Mouse (Mus musculus): ENCODE data around the gene Cela2a. TPM values are rescaled to one million over a fixed set of nuclear protein-coding genes. Genes with fewer than 3 reads are reported as not detected.
"Not testable (repeated sequence)": the region's sequence is repeated elsewhere in the genome, so short reads cannot be mapped to it uniquely, and the experiment has no call there.

The Cela2a gene
- total RNA-seq, 2 experiments from 2014 or later, result not detected

- no peak for DNase-seq (ENCODE audit: low spot score in 2 of 2)
Observed at GRCm38 (mm10) chr4:141805886-141806285, 20.1 kb downstream of the Cela2a start.

GRCm38 (mm10) chr4:141804105-141804504 is 21.9 kb downstream of the Cela2a start:
- no peak for DNase-seq (ENCODE audit: low spot score in 2 of 2)

GRCm38 (mm10) chr4:141797545-141797944 is 28.4 kb downstream of the Cela2a start:
- DNase-seq (ENCODE audit: low spot score in 2 of 2), result no peak

DNA sequence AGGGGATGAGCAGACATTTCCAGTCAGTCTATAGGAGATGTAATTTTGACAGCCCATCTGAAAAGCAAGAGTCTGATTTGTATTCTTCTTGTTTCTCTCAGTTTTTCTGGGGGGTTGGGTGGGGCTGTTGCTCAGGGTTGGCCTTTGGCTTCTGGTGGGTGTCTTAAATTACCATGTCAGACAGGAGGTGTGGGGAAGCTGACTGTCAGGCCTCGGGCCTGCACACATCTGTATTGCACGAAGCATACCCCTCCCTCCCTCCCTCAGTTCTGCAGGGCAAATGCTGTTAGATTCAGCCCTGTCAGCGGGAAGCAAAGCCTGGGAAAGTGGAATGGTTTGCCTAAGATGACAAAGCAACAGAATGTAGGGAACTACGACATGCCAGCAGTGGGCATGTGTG is 29.0 kb downstream of the Cela2a start:
- no peak for DNase-seq (ENCODE audit: low spot score in 2 of 2)

DNA sequence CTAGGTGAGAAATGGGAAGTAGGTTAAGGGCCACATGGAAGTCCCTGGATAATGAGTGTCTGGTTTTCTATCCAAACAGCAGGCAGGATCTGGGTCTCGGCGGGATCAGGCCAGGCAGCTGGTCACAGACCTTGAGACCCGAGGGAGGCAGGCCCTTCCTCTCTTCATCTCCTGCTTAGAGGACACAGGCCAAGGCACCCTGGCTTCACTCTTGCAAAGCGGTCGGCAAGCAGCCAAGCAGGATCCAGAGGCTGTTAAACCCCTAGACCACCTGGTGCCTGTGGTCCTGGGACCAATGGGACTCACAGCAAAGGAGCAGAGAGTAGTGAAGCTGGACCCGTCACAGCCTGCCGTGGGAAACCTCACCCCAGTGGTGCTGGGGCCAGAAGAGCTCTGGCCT is 29.6 kb downstream of the Cela2a start:
- no peak for DNase-seq (ENCODE audit: low spot score in 2 of 2)

- no peak for DNase-seq (ENCODE audit: low spot score in 2 of 2)
Observed at GRCm38 (mm10) chr4:141794152-141794535, 31.8 kb downstream of the Cela2a start.

DNA sequence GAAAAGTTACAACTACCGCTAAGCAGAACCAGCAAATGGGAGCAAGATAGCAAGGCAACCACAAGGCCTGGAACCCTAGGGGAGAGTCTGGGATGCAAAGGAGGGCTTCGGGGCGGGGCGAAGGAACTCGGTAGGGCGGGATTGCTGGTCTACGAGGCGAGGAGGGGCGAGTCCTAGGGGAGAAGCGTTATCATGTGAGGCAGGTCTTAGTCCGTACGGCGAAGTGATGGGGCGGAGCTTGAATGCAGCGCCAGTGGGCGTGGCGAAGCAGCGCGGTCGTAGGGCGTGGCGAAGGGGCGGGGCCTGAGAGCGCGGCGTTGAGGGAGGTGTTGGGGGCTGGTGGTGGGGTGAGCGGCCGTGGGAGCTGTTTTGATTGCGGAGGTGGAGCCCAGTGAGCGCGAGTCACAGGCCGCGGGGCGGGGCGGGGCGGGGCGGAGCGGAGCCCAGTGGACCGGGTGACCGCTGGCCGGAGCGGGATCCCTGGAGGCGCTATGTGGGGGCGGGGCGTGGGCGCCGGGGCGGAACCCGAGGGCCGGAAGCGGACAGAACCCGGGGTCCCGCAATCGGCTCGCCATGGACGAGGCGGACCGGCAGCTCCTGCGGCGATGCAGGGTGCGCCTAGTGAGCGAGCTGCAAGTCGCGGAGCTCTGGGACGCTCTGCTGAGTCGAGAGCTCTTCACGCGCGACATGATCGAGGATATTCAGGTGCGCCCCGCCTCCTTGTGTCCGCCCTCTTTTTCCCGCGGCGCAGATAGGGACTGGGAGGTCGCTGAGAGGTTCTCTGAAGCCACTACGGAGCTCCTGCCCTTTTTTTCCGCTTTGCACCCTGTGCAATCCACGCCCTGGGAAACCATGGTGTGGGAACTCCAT is 32.4 kb downstream of the Cela2a start, which contains the start of gene Casp9:
Gene Casp9, plus strand, starts transcription at position 331 of the 870 bp plus-strand sequence.
- peak; percentile 94 to 96 for DNase-seq (ENCODE audit: low spot score in 2 of 2)

DNA sequence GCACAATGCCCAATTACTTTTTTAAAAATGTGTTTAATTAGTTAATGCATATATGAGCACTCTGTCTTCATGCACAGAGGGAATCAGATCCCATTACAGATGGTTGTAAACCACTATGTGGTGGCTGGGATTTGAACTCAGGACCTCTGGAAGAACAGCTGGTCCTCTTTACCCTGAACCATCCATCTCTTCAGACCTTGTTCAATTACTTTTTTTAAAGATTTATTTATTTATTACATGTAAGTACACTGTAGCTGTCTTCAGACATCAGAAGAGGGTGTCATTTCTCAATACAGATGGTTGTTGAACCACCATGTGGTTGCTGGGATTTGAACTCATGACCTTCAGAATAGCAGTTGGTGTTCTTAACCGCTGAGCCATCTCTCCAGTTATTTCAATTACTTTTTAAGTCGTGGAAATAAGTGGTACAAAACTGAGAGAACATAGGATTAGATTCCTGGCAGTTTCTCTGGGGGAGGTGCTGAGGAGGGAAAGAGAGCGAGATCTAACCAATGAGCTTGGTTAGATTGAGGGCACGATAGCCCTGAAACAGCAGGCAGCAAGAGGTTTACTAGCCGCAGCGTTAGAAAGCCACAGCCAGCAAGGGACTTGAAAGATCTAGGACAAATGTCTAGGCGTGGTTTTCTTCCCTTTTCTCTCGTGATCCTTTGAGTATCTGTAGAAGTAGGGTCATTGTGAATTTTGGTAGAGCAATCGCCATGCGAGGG is 33.2 kb downstream of the Cela2a start:
- DNase-seq (ENCODE audit: low spot score in 2 of 2), result no peak

DNA sequence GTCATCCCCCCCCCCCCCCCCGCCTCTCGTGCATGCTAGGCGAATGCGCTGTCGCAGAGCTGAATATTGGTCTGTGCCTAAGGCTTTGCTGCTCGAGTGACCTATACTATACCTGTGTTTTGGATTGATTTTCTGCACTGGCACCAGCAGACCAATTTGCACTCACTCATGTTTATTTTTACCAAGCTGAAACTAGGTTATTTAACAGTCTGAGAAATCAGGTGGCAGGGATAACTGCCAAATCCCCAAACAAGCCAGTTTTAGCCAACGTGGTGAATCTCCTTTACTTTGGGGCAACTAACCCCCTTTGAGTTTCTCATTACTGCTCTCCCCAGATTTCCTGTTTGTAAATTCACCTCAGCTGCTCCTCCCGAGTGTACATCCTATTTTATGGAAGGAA is 34.0 kb downstream of the Cela2a start:
- DNase-seq (ENCODE audit: low spot score in 2 of 2), result peak in 1 of 2 experiments; percentile 37

DNA sequence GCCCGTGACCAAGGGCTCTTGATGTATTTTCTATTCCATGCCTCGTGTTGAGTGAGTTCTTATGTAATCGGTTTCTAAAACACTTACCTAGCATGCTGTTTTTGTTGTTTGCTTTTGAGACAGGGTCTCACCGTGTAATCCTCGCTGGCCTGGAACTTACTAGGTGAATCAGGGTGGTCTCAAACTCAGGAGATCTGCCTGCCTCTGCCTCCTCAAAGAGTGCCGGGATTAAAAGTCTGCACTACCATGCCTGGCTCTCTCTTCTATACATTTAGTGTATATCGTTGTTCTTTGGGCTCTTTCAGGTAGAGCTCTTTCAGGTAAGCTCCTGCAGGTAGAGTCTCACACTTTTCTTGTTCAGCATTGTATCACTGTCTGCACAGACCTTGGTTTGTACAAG is 34.5 kb downstream of the Cela2a start:
- DNase-seq (ENCODE audit: low spot score in 2 of 2), result no peak

GRCm38 (mm10) chr4:141790524-141790990 is 35.4 kb downstream of the Cela2a start, which contains the start of gene Dnajc16:
TSS of gene Dnajc16 (minus strand) at chr4:141790931.
- peak; percentile 98 to 99 for DNase-seq (ENCODE audit: low spot score in 2 of 2)

- DNase-seq (ENCODE audit: low spot score in 2 of 2), result no peak
Observed at GRCm38 (mm10) chr4:141789564-141790218, 36.3 kb downstream of the Cela2a start.

DNA sequence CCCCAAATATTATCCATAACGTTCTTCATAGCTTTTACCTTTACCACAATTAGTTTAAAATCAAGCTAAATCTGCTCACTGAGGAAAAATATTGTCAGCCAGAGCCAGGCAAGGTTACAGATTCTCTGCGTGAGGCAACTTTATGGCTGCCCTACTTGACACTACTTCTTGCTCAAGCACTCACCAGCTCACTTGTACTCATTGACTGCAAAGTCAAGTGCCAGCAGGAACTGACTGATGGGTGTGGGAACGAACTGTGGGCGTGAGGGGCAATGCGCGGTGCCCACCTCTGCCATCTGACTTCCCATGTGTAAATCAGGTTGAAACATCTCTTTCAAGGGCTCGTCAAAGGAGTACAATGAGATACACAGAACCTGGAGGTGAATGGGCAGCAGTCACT is 38.5 kb downstream of the Cela2a start:
- no peak for DNase-seq (ENCODE audit: low spot score in 2 of 2)

DNA sequence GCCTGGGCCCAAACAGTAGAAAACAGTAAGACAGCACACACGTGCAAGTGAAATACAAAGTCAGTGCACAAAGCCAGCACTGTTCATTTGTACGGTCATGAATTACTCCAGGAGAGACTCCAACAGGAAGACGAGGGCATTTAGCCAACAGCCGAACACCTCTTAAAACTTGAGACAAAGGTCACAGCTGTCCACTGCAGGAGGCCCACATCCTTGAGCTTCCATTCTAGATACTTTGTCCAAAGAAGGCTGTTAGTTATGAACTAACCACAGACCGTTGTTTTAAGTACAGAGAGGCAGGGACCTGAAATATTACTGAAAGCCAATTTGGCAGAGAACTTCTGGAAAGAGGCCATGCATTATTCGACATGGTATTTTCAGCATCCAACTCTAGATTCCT is 38.9 kb downstream of the Cela2a start:
- no peak for DNase-seq (ENCODE audit: low spot score in 2 of 2)

DNA sequence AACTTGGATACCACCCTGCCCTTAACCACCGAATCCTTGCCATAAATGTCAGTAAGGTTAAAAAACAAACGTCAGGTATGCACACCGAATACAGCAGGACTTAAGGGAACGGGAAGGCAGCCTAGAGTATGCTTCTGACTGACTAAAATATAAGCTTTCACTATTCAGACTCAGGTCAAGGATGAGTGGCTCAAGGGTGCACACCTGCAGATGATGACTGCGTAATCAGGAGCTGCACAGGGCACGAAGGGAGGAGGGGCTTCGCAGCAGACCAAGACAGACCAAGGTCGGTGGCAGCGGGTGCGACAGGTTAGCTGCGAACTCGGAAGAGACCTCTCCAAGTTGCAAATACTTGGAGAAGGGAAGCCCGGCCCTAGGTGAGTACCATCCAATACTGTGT is 39.8 kb downstream of the Cela2a start:
- DNase-seq (ENCODE audit: low spot score in 2 of 2), result no peak

- no peak for DNase-seq (ENCODE audit: low spot score in 2 of 2)
Observed at GRCm38 (mm10) chr4:141784835-141785234, 41.1 kb downstream of the Cela2a start.

- DNase-seq (ENCODE audit: low spot score in 2 of 2), result no peak
Observed at GRCm38 (mm10) chr4:141781201-141781985, 44.6 kb downstream of the Cela2a start.

GRCm38 (mm10) chr4:141779828-141780227 is 46.1 kb downstream of the Cela2a start:
- DNase-seq (ENCODE audit: low spot score in 2 of 2), result peak; percentile 79 to 87

DNA sequence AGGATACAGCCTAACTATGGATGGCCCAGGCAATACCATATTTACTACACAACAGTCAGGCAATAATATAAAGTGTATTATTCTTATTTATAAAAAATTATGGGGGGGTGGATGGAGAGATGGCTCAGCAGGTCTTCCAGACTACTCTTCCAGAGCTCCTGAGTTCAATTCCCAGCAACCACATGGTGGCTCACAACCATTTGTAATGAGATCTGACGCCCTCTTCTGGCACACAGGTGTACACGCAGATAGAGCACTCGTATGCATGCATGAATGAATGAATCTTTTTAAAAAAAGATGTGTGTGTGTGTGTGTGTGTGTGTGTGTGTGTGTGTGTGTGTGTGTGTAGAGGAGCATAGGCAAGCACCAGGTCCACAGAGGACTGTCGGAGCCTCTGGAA is 52.9 kb downstream of the Cela2a start:
- DNase-seq (ENCODE audit: low spot score in 2 of 2), result not testable (repeated sequence)

DNA sequence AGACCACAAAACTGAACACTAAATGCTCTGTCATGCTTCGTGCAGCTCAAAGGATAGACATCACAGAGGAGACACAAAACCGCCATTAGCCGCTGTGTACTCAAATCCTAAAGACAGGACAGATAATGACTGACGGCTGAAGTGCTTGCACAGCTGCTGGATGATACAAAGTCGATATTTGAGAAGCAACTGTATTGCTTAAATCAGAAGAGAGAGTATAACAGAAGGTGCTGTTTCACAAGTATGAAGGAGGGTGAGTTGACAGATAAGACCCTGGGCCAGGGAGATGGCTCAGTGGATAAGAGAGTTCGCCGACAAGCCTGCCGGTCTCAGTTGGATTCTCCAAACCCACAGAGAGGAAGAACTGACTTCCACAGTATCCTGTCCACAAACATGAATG is 54.1 kb downstream of the Cela2a start:
- DNase-seq (ENCODE audit: low spot score in 2 of 2), result no peak

All from layer of hippocampus, adult 18-20 months (tissue).